Mouse (Mus musculus): ENCODE measurements at regions not wholly inside any gene's neighbourhood (a gene's known extent, or its start where the extent isn't known, plus 50 kb on each side); places are given as distances from the start of the nearest gene placed in this dataset.
A peak's percentile ranks its signal among the peaks of the same experiment; 100 is the strongest.

DNA sequence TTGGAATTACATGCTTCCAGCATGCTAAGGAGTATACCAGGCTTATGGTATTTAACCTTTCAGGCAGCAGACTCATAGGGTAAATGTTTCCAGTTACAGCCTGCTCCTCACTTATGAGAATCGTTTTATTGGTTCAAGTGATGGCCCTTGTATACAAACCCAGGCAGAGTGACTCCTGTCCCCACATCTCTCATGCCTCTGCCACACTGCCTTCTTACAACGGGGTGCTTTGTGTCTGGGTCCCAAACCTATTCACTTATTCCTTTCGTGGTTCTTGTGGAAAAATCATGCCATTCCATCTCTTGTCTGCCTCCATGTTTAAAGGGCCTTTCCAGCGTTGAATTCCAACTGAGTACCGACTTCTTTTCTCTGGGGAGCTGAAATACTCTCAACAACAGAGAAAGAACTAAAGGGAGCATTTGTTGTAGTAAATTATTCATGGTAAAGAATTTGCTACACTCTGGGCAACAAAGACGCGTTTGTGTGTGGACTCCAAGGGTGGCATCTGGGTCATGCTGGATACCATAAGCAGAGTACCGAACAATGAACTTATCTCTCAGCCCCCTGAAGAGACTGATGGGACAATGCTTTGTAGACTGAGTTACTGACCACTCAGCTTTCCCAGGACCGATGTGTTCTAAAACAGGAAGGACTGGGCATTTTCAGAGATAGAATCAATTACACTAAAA lies 291.6 kb downstream of the Pten start:
- DNase-seq: no peak

DNA sequence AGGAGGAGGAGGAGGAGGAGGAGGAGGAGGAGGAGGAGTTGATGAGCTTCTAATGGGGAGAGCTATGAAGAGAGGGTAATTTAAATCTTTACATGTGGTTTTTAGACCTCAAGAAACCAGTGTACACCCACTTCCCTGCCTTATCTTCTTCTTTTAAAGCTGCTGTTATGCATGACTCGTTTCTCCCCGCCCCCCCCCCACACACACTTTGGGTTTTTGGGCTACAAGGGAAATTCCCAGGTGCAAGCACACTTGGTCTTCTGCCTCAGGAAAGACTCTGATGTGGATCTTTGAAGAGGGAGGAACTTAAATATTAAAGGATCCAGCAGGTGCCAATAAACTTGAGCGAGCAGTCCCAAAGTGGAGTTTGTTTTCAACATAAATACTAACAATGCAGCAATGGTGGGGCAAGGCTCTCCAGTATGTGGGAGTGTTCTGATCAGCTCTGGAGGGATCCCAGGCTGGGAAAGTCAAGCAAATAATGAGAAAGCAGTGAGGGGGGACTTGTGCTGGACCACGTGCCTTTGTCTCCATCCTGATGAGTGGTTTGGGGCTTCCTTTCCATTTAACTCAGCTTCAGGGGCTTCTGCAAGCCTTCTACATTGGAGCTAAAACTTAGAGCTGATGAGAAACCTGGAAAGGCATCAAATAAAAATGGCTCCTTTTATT lies 296.0 kb downstream of the Pten start:
- DNase-seq: no peak

DNA sequence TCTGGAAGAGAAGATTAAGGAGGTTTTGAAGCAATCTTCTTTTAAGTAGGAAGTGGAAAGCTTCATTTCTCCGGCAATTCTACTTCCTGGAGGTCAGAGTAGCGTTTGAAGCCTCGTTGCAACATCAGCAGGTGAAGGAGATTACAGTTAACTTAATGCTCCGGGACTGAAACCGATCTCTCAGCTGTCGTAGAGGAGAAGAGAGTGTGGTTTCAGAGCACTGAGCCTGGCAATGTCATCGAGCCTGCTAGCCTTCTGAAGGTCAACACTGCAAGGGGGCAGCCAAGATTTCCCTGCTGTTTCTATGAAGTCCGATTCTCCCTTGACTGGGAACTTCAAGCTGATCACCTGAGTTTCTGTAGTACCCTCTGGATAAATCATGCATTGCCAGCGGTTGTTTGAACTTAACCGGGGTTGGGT lies 299.1 kb downstream of the Pten start:
- peak; percentile 39 for DNase-seq

DNA sequence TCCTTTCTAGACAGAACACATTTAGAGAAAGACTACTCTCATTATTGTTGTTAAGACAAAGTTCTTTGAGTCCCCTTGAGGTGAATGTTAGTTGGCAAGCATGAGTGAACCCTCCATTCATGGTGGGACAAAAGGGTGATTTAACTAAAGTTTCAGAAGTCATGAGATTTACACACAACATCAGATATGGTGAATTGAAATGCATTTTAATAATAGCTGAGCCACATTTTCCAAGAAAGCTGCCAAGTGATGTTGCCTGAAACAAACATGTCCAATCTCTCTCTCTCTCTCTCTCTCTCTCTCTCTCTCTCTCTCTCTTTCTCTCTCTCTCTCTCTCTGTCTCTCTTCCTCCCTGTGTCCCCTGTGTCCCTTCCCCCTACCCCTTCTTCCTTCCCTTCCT lies 303.7 kb downstream of the Pten start:
- no peak for DNase-seq

DNA sequence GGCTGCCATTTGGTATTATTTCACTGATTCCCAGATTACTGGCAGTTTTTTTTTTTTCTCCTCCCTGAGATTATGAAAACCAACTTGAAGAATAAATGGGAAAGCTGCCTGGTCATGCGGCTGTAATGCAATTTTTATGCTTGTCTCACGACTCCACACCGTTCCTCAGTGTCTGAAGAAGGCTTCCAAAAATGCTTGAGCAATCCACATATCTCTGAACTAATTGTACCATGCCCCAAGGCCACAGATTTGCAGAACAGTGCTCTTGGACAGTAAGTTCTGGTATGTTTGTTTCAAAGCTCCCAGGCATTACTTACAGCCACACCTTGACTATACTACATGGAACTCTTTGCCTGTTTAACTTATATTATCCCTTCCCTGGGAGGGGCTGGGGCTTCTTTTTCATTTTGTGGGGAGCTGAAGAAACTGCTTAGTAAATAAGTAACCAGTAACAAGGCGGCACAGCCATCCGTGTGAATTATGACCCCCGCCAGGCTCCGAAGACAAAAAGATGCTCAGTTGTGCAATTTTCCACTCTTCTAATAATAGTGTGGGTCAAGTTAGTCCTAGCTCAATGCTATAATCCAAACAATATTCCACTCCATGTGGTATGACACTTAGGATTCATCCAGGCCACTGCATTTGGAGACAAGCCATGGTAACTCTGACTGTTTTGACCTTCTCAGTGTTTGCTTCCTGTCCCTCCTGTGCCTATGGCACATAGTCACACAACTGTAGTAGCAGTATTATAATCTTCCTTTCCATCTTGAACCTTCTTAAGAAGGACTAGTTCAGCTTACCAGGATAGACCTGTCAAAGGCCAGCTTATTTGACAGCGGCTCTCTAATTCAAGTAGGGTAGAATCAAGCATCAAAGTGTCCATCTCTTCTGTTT lies 305.1 kb downstream of the Pten start:
- DNase-seq: peak; percentile 40

DNA sequence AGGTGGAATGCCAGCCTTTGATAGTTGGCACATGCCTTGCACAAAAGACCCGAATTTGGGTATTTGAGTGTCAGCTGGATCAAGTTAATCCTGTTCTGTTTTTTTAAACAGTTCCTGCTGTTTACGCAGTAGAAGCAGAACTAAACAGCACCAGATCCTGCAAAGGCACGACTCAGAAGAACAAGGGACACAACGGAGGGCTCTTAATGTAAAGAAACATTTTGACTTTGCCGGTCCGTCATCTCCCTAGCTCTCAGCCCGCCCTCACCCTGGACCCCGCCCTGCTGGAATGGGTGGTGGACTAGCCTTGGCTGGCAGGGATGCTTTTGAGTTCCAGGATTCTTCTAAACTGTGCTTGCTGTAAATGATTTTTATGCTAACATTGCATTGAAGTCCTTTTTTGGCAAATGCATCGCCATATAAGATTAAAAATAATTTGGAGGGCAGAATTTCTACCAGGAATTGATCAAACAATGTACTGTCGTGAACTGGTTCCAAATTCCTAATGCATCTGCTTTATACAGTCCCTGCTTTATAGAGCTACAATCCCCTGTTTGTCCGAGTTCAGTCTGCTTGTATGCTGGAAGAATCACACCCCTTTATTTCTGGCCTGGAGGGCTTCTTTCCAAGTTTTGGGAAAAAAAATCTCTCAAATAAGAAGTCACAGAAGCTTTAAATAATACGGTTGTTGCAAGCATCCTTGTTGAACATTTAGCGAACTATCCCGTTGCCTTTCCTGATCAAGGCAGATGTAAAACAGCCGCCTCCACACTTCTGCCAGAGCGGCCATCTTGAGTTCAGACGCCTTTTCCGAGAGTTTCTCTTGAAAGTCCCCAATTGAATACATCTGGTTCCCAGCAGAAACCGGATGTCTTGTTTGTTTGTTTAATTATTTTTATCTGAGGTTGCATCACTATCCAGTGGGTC lies 308.2 kb downstream of the Pten start:
- DNase-seq: no peak

DNA sequence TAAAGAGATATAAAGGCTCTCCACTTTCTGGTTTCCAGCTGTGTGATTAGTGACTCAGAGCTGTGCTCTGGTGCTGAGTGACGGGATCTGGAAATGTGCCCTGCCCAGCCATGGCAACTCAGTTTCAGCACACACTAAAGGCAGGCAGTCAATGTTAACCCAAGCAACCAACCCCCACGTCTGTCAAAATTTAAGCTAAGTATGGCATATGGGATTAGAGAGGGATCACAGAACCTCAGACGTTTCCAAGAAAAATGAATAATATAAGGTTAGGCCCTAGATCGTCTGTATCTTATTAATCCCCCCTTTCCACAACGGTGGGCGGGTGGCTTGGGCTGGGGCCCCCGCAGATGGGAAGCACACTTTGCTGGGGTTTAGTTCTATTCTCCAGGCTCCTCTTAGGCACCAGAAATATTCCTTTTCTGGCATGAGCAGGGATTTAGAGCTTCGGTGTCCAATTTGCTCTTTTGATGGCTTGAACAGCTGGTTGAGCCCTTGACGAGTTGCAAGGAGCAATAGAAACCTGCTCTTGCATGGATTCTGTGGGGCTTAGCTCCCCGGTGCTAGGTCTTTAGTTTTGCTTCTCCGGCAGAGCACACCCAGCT lies 311.2 kb downstream of the Pten start:
- peak; percentile 21 for DNase-seq

DNA sequence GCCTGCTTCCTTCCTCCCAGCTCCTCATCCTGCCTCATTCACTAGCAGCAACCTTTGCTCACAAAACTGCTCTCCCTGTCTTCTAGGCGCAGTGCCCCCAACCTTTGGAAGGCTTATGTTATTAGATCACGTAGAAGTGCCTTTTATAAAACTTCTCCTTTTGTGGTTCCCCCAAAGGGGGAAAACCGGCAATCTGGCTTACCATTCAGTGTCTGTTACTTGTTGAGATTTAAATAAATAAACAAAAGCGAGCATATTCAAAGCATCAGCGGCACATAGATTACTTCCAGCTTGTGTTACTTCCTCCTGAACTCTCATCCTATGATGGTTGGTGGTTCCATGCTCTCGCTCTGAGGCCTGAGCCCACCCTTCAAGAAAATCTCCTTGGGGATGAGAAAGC lies 312.5 kb downstream of the Pten start:
- DNase-seq: no peak

DNA sequence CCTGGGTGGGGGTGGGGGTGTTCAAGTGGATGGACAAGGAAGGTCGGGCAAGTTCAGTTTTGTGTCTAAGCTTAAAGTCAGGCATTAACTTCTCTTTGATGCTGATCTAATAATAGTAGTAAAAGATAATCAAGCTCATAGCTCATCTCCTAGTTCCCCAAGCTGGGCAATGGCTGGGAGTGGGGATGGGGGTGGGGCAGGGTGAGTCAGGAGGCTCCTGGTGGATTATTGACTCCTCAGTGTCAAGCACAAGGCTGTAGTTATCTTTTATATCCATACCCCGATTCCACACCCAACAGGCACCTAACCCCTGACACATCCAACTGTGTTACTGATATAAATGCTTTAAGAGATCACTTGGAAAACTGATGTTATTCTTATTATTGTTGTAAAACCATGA lies 315.0 kb downstream of the Pten start:
- DNase-seq: no peak

DNA sequence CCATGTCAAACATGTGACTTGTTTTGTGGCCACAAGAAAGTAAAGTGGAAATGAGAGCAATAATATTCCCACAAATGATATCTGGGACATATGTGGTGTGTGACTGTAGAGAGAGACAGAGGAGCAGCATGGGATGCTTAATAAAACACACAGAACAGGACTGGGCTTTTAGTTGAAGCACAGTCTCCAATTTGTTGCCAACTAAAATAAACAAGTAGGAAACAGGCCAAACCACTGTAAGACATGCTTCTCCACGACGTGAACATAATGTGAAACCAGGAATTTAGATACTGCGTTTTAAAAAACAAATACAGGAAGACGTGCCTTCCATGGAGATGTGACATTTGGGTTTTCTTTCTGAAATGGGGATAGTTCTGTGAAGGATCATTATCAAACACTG lies 317.2 kb downstream of the Rnls start:
- no peak for DNase-seq

DNA sequence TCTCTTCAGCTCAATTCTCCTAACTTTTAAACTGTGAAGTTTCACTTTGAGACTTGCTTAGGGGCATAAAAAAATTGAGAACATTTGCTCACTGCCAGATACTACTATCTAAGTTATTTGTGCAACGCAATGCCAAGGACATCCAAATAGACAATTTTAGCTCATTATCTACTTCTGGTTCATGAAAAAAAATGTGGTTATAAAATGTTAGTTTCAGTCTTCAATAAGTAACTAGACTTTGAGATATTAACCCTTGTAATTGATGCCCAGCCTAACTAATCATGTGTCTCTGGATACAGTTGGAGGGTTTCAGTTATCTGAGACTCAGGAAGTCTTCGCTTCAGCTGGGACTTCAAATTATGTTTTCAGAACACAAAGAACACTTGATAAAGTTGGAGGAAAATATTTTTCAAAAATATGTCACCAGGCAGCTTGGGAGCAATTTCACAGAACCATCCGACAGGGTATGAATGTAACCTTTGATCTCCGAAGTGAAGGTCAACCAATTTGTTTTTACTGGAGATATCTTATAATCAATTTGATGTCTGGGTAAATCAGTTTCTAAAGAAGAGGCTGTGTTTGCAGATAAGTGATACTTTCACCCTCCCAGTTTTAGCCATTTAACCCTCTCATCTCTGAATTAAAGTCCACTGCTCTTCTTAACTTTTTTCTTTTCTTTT lies 313.3 kb downstream of the Rnls start:
- no peak for DNase-seq

DNA sequence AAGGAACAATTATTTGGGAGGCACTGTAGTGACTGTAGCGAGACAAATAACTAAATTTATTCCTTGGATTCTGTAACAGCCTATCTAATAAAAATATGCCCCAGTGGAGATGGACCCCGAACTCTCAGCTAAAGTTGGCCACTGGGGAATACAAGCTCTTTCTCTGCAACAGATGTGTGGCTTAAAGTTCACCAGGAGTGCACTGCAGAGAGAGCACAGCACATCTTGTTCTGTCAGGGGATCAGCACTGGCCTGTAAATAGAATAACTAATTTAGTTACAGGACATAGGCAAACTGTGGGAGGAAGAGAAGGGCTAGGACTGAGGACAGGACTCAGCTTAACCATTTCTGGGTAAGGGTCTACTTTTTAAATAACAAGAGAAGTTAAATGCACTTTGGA lies 312.1 kb downstream of the Rnls start:
- DNase-seq: no peak

DNA sequence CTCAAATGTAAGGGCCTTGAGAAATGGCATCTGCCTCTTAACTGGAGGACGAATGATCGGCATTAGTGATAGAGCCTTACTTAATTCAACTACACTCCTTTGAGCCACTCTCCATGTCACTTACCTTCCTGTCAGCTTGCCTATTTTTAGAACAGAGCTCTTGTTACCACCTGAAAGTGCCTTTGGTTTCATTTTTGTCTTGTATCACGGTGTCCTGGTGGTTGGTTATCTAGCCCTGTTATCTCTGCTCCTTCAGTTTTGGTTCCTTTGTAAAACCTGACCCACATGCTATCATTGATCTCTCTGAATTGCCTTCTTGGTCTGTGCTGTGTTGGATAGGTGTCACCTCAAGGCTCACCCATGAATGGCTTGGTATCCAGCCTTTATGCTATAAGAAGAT lies 310.6 kb downstream of the Rnls start:
- DNase-seq: no peak

DNA sequence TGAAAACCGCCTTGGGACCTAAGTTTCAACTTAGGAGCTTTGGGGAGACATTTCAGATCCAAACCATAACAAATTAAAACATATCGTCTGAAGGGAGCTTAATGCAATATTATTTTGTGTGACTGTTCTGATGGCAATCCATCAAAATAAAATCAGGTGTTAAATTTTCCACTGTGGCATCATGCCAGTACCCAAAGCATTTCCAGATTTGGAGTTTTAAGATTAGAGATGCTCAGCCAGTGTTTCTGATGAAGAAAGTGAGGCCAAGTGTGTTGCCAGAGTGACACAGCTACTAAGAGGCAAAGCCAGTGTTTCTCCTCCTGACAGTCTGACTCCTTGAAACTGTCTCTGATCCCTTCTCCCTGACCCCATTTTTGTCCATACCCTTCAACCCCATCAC lies 308.7 kb downstream of the Rnls start:
- DNase-seq: no peak

DNA sequence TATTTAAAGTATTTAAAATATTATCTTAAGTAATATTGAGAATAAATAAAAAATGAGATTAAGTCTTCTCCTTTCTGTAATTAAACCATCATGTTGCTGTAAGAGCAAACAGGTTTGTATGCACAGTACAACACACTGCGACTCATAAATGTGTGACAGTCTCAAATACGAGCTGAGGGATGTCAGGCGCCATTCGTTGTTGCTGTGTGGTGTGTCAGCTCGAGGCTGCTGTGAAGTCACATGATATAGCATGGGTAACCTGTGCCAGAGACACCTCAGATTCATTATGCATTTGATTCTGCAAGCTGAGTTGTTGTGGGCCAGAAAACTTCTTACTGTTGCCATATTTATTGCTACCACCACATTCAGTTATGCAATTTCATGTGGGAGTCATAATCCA lies 307.4 kb downstream of the Rnls start:
- DNase-seq: no peak

Data from adrenal gland, adult 2 months (tissue).